Mouse (Mus musculus): ENCODE data around the gene Lins1.

Gene Lins1

DNA sequence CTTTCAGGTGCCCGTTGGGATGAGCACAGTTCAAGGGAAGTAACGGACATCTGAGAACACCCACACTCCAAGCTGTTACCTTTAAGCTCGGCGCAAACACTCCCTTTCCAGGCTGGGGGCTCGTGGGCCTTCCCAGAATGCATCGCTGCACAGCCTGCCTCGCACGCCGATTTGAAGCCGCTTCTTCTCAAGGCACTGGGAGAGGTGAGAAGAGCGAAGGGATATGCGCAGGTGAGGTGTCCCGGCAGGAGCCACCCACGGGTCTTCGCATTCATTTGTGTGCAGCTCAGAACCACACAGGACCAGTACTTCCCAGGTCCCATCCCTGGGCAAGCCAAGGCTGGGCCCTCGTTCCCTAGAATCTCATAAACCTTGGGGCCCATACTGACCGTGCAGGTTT, 43.7 kb downstream of the Lins1 start:
- DNase-seq (ENCODE audit: low spot score in 2 of 2): no peak

DNA sequence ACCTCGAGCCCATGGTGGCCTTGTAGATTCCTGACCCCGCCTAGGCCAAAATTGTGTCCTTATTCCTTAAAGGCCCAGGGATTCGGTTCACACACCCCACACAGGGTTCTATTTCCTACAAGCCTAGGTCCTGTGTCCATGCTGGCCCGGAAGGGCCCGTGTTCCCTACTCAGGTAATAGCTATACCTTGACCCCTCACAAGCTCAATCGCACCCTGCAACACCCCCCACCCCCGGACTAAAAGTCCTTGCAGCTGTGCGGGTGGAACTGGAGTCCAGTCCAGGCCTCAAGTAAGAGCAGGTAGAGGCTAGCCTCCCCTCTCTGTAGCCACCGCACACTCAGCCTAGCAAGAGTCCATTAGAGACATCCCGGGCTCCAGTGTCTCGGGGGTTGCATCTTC, 44.2 kb downstream of the Lins1 start:
- no peak for DNase-seq (ENCODE audit: low spot score in 2 of 2)

DNA sequence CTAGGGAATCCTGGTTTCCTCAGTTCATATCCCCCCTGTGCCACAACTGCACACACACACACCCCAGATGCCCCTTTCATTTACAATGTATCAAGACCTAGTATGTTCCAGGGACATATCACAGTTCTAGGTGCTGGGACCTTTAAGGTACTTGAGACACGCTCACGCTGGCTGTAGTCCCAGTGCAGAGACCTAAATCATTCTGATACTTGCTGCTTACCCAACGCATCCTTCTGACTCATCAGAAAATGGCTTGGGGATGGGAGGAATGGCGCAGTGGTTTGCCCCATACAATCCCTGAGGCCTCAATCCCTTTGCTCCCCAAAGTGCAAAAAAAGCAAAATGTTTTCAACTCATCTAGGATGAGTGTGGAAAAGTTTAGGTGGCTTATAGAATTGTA, 44.8 kb downstream of the Lins1 start:
- no peak for DNase-seq (ENCODE audit: low spot score in 2 of 2)

GRCm38 (mm10) chr7:66734993-66735392, 45.3 kb downstream of the Lins1 start:
- no peak for DNase-seq (ENCODE audit: low spot score in 2 of 2)

DNA sequence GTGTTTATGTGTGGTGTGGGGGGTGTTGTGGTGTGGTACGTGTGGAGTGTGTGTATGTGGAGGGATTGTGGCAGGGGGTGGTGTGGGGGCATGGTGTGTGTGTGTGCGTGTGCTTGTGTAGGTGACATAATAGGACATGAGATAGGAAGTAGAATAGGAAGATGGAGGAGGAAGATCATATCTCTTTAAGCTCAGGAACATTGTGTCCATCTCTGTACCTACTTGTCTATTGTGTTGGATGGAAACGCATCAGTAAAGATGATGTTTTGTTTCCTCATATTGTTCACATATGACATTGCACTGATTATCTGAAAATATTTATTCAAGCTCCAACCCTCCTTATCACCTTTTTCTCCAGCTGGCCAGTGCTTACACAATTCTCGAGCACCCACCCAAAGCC, 47.7 kb downstream of the Lins1 start:
- no peak for DNase-seq (ENCODE audit: low spot score in 2 of 2)

DNA sequence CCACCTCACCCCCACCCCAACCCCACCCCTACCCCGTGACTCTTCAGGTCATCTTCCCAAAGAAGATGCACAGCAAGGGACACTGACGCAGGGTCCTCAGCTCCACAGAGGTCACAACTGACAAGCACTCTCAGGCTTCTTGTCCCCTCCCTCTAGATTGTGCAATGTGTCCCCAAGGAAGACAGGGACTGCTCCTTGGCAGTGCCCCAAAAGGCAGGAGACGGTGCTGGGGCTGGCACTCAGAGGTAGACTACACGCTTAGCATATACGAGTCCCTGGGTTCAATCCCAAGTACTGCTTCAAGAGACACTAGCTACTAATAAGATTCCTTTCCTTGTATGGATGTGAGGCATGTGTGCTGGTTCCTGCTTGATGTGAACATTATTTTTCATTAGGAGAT, 51.3 kb downstream of the Lins1 start:
- DNase-seq (ENCODE audit: low spot score in 2 of 2): peak in 1 of 2 experiments; percentile 14

DNA sequence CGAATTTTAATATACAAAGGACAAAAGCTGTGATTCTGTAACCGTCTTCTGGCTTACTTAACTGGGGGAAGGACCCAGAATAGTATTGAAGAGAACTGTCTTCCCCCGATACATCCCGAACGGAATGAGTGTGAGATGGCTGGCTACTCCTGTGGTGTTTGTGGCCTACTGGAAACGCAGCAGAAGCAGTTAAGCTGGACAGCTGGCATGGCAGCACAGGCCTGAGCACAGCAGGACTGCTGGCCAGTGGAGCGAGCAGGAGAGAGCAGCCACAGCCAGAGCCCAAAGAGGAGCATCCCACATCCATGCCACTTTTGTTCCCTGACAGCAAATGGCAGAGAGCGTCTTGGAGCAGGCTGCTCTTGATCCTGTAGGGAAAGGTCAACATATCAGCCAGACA, 51.7 kb downstream of the Lins1 start:
- DNase-seq (ENCODE audit: low spot score in 2 of 2): peak in 1 of 2 experiments; percentile 54

DNA sequence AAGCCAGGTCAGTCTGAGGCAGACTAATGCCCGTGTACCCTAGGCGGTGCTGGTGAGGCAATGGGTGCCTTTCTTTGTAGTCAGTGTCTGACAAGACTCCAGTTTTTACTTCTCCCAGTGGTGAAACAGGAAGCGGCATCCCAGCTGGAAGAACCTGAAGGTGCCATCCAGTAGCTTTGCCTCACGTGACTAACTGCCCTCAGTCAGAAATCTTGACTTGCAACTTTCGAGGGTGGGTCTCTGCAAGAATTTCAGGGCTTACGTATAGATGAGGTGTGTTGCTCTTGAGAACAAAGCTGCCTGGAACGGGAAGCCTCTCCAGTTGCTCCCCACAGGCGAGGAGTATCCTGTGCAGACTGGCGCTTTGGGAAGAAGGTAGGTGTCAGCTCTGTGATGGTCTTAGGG, 53.7 kb downstream of the Lins1 start, which contains the start of gene Cers3:
Cers3 (plus strand) TSS at position 128 of the 405 bp plus-strand sequence.
- DNase-seq (ENCODE audit: low spot score in 2 of 2): no peak

- DNase-seq (ENCODE audit: low spot score in 2 of 2): no peak
These were observed 57.3 kb downstream of the Lins1 start for GRCm38 (mm10) chr7:66746972-66747371.

- DNase-seq (ENCODE audit: low spot score in 2 of 2): no peak
These were observed 60.3 kb downstream of the Lins1 start for GRCm38 (mm10) chr7:66749998-66750397.

DNA sequence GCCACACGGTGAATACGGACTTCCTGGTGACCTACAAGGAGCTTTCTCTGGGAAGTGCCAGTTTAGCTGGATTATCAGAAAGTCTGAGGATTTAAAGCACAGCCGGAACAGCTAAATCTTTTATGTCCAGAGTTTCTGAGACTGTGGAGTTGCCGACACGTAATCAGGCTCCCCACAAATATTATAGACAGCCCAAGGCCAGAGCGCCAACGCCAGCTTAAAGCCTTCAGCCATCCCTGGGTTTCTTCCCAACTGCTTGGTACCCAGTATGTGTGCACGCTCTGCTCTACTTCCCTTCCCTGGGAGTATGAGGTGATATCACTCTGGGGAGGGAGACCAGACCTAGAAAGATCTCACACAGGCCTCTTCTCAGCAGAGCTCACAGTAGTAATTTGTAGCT, 64.1 kb downstream of the Lins1 start:
- no peak for DNase-seq (ENCODE audit: low spot score in 2 of 2)

GRCm38 (mm10) chr7:66755611-66756010, 65.9 kb downstream of the Lins1 start:
- DNase-seq (ENCODE audit: low spot score in 2 of 2): no peak

Measured in cerebellum, postnatal 4 days (tissue).